Mouse (Mus musculus): Measurements from ENCODE around the gene Trove2. TPM values are rescaled to one million over a fixed set of nuclear protein-coding genes. Genes with fewer than 3 reads are reported as not detected.

Gene Trove2
- total and polyA plus RNA-seq, 3 experiments = 4.5 to 4.6 TPM; not detected in 1

GRCm38 (mm10) chr1:143730899-143731298 is 46.0 kb downstream of the Trove2 start (continued):
- TF ChIP-seq USF2 (IDR thresholded peaks at IDR 0.05; ENCODE audit: borderline replicate concordance in 1 of 2, insufficient read depth in 1 of 2, low read depth in 1 of 2, low read length in 2 of 2) = no peak
- no peak for TF ChIP-seq USF1 (IDR thresholded peaks at IDR 0.05; ENCODE audit: low read depth, low read length)
- TF ChIP-seq CHD1 (IDR thresholded peaks at IDR 0.05; ENCODE audit: low read depth, low read length) = no peak
- TF ChIP-seq HCFC1 (IDR thresholded peaks at IDR 0.05; ENCODE audit: low read depth, low read length) = no peak
- TF ChIP-seq MAZ (IDR thresholded peaks at IDR 0.05; ENCODE audit: low read depth, low read length) = 0 out of 2 replicates have a peak, but pooled peaks have one; percentile 28
- no peak for TF ChIP-seq POLR2A (IDR thresholded peaks at IDR 0.05; ENCODE audit: control insufficient read depth in 1 of 2, insufficient read depth in 1 of 2, low read depth in 1 of 2, low read length in 2 of 2, poor library complexity in 1 of 2)
- no peak for TF ChIP-seq ZNF384 (IDR thresholded peaks at IDR 0.05; ENCODE audit: low read depth, low read length)
- TF ChIP-seq TCF12 (IDR thresholded peaks at IDR 0.05; ENCODE audit: low read depth, low read length) = no peak
- TF ChIP-seq ELF1 (IDR thresholded peaks at IDR 0.05; ENCODE audit: low read depth, low read length) = no peak
- TF ChIP-seq SIN3A (IDR thresholded peaks at IDR 0.05; ENCODE audit: low read length) = no peak
- no peak for TF ChIP-seq POLR2AphosphoS2 (IDR thresholded peaks at IDR 0.05; ENCODE audit: low read length)
- no peak for TF ChIP-seq GATA1 (IDR thresholded peaks at IDR 0.05; ENCODE audit: low read depth, low read length)
- 0 out of 2 replicates have a peak, but pooled peaks have one; percentile 48 for TF ChIP-seq MYC (IDR thresholded peaks at IDR 0.05; ENCODE audit: low read depth, low read length)
- TF ChIP-seq ZKSCAN1 (IDR thresholded peaks at IDR 0.05; ENCODE audit: low read depth, low read length) = no peak
- no peak for TF ChIP-seq TBP (IDR thresholded peaks at IDR 0.05; ENCODE audit: low read depth, low read length)
- TF ChIP-seq NRF1 (IDR thresholded peaks at IDR 0.05; ENCODE audit: insufficient read depth, low read depth, low read length, poor library complexity, severe bottlenecking) = no peak

GRCm38 (mm10) chr1:143727701-143728445 is 49.0 kb downstream of the Trove2 start:
- H3K79me2 ChIP-seq (ENCODE audit: control insufficient read depth, insufficient read depth, low read length, poor library complexity) = no peaks in the 10 kb centered on the region

More at GRCm38 (mm10) chr1:143727701-143728445, 49.0 kb downstream of the Trove2 start:
- no peaks in the 10 kb centered on the region for H3K27me3 ChIP-seq (ENCODE audit: control insufficient read depth in 1 of 2, insufficient read depth in 2 of 2, low read length in 2 of 2)
- no peak for DNase-seq (ENCODE audit: low read depth, low spot score)
- peaks cover 0 to 4% of the 10 kb centered on the region in 2 experiments; a peak in 2 of 4 replicates for H3K36me3 ChIP-seq (ENCODE audit: control insufficient read depth in 1 of 2, insufficient read depth in 2 of 2, low read length in 2 of 2)
- H3K4me1 ChIP-seq (ENCODE audit: control insufficient read depth in 1 of 2, insufficient read depth in 2 of 2, low read length in 2 of 2) = peaks cover 2 to 6% of the 10 kb centered on the region in 2 experiments; a peak in 2 of 4 replicates
- H3K27ac ChIP-seq (ENCODE audit: control insufficient read depth, low read depth, low read length) = no peak overlapping the region
- H3K9me3 ChIP-seq (replicated peaks; ENCODE audit: insufficient read depth, low read length) = no peaks in the 10 kb centered on the region
- no peak overlapping the region for H3K9ac ChIP-seq (ENCODE audit: control insufficient read depth, low read depth, low read length, poor library complexity, severe bottlenecking)
- H3K4me3 ChIP-seq (ENCODE audit: control insufficient read depth in 1 of 2, insufficient read depth in 1 of 2, low read depth in 2 of 2, low read length in 2 of 2) = no peak overlapping the region
- TF ChIP-seq POLR2AphosphoS2 (IDR thresholded peaks at IDR 0.05; ENCODE audit: low read length) (no peak), GATA1 (IDR thresholded peaks at IDR 0.05; ENCODE audit: low read depth, low read length) (peak; percentile 30; the same call in 1 of the 2 replicates)
